15 mouse cellular contexts compared by ENCODE assay signal in genomic region chr2:167911511-167911910, GRCm38 (mm10).
"Had no signal": no experiment of that assay in that cellular context is flagged by ENCODE, and none has a peak within 500 bp of the region (broad histone marks: within the 10 kb centered on the region; RNA-seq: fewer than 3 reads in every experiment).

No protein-coding gene starts in this region.

- DNase-seq: liver, postnatal 0 days; lung, adult 2 months; lung, postnatal 14 days; lung, postnatal 36 days; retina, postnatal 1 day; right cerebral cortex, adult 18-20 months; right cerebral cortex, postnatal 25 days; right cerebral cortex, postnatal 4 days; spleen, adult 18-20 months; thymus, adult 2 months; thymus, postnatal 25 days; thymus, postnatal 4 days had no signal

- ATAC-seq: liver, postnatal 0 days; lung, postnatal 0 days; midbrain, embryonic 13.5 days; midbrain, embryonic 15.5 days had no signal
